Comparison of ENCODE assay signal across 8 mouse cellular contexts in the genomic region with DNA sequence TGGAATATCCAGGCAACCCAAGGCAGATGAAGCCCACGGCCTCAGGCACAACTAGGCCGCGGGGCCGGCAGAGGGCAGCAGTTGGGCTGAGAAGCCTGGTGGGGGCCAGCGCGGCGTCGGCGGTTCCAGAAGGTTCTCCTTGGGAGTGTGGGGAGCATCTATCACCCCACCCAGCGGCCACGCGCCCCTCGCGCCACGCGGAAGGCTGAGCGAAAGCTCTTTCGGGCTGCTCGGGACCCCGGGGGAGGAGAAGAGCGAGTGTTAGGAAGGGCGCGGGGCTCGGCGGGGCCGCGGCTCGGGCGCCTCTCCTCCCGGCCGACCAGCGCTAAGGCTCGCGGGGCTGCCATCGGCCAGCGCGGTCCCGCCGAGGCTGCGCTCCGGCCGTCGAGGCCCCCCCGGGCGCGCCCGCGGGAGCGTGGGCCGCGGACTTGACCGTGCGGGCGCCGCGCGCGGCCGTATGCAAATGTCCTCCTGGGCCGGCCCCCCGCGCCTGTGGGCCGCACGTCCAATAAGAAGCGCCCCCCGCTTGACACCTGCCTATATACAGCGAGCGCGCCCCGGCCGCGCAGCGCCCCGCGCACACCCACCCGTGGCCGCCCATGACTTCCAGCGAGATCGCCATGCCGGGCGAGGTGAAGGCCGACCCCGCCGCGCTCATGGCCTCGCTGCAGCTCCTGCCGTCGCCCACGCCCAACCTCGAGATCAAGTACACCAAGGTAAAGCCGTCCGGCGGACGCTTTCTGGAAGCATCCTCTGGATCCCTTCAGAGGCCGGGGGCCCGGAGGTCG. TPM values are rescaled to one million over a fixed set of nuclear protein-coding genes. Genes with fewer than 3 reads are reported as not detected.
DNase-seq lines count a peak whose midpoint lies in the region; ATAC-seq and TF ChIP-seq lines count a peak whose summit lies in the region.

TSS of gene Aldh1a2 (plus strand) at position 542 of the 788 bp plus-strand sequence.

- TF ChIP-seq EP300 in heart, postnatal 0 days (IDR thresholded peaks at IDR 0.05; ENCODE audit: low read depth) = no peak

- H3K4me3 ChIP-seq in forebrain, embryonic 10.5 days = peak within 1 kb of the TSS; percentile 50
- peak within 1 kb of the TSS; percentile 51 for H3K4me3 ChIP-seq in heart, postnatal 0 days (ENCODE audit: low read depth, low read length)

- DNase-seq in right cerebral cortex, postnatal 25 days = peak; percentile 24
- DNase-seq in right cerebral cortex, adult 2 months (ENCODE audit: low spot score in 2 of 2) = no peak
- DNase-seq in forebrain, embryonic 10.5 days (ENCODE audit: extremely low spot score, low spot score) = peak; percentile 63
- peak; percentile 60 for DNase-seq in heart, postnatal 0 days (ENCODE audit: low spot score)
- DNase-seq in kidney, postnatal 25 days = peak; percentile 77 to 79
- DNase-seq in lung, postnatal 4 days = peak; percentile 77 to 78
- DNase-seq in right cerebral cortex, postnatal 4 days = peak; percentile 60
- DNase-seq in urinary bladder, postnatal 4 days (ENCODE audit: low spot score in 2 of 2) = peak; percentile 65 to 80

- peak; percentile 86 for ATAC-seq in heart, postnatal 0 days (ENCODE audit: insufficient read depth, low read depth)

- H3K27me3 ChIP-seq in forebrain, embryonic 10.5 days (ENCODE audit: poor library complexity, severe bottlenecking) = peaks cover 88% of the 10 kb centered on the region
- peaks cover 80% of the 10 kb centered on the region for H3K27me3 ChIP-seq in heart, postnatal 0 days (ENCODE audit: control insufficient read depth, insufficient read depth, low read length)

- WGBS in forebrain, embryonic 10.5 days = 2% methylated on average over 87 of the region's 97 CpGs
- under 1% methylated on average over 74 of the region's 97 CpGs for WGBS in heart, postnatal 0 days

- H3K4me1 ChIP-seq in forebrain, embryonic 10.5 days = peaks cover 24% of the 10 kb centered on the region
- no peaks in the 10 kb centered on the region for H3K4me1 ChIP-seq in heart, postnatal 0 days (ENCODE audit: control insufficient read depth, insufficient read depth)

- peak within 1 kb of the TSS; percentile 66 for H3K4me2 ChIP-seq in heart, postnatal 0 days (ENCODE audit: low read depth, low read length)

- H3K9me3 ChIP-seq in forebrain, embryonic 10.5 days = no peaks in the 10 kb centered on the region
- no peaks in the 10 kb centered on the region for H3K9me3 ChIP-seq in heart, postnatal 0 days (replicated peaks; ENCODE audit: control insufficient read depth, low read length)

- TF ChIP-seq CTCF in heart, postnatal 0 days (IDR thresholded peaks at IDR 0.05; ENCODE audit: low read depth) = peak; percentile 68

- H3K9ac ChIP-seq in heart, postnatal 0 days (replicated peaks; ENCODE audit: low read depth, low read length) = peak within 1 kb of the TSS; percentile 40

- H3K36me3 ChIP-seq in forebrain, embryonic 10.5 days (replicated peaks) = no peaks in the 10 kb centered on the region
- no peaks in the 10 kb centered on the region for H3K36me3 ChIP-seq in heart, postnatal 0 days (replicated peaks; ENCODE audit: control insufficient read depth, insufficient read depth, low read length)

- H3K27ac ChIP-seq in forebrain, embryonic 10.5 days = no peak within 1 kb of the TSS
- no peak within 1 kb of the TSS for H3K27ac ChIP-seq in heart, postnatal 0 days (ENCODE audit: low read depth)

RNA-seq across cellular contexts. Expression of gene Aldh1a2, which starts in this region (rescaled TPM):
- polyA plus RNA-seq in forebrain, embryonic 10.5 days (2016; fragmentation: Nextera tagmentation; extraction: Ambion mirVana) = 0.31 and 0.32 TPM in 2 replicates
- 21.3 and 26.6 TPM in 2 replicates for total RNA-seq in heart, postnatal 0 days (2014; rRNA removed; ENCODE audit: low replicate concordance)
- polyA plus RNA-seq in heart, postnatal 0 days (2015; fragmentation: Nextera tagmentation; extraction: Ambion mirVana) = 25.7 and 26.2 TPM in 2 replicates

Comparison
In these comparisons a context has a peak if more than half of its experiments do, and no peak if none do; other contexts are left out.
1. RNA of gene Aldh1a2 (polyA plus RNA-seq): 25.7 to 26.2 TPM in heart, postnatal 0 days; 0.31 to 0.32 TPM in forebrain, embryonic 10.5 days; every median in the first group is over 10 times any median in the second.
2. DNase-seq: peak in right cerebral cortex, postnatal 25 days (single experiment), heart, postnatal 0 days (single experiment), kidney, postnatal 25 days (2 of 2), lung, postnatal 4 days (2 of 2), right cerebral cortex, postnatal 4 days (single experiment) and urinary bladder, postnatal 4 days (2 of 2); none in right cerebral cortex, adult 2 months (0 of 2).
3. Peak in DNase-seq and H3K4me3 ChIP-seq in forebrain, embryonic 10.5 days; RNA of the gene not detected or under 1 TPM.